Mouse (Mus musculus) kidney, postnatal 25 days (tissue): Measurements from ENCODE around the gene St6galnac6.

Experiments used
- DNase-seq, 2 experiments: peaks; one replicate each; pipeline ENCODE4 v3.0.0; 2021; ENCODE audit warnings: mixed read lengths in 2 of 2

St6galnac6 gene

DNA sequence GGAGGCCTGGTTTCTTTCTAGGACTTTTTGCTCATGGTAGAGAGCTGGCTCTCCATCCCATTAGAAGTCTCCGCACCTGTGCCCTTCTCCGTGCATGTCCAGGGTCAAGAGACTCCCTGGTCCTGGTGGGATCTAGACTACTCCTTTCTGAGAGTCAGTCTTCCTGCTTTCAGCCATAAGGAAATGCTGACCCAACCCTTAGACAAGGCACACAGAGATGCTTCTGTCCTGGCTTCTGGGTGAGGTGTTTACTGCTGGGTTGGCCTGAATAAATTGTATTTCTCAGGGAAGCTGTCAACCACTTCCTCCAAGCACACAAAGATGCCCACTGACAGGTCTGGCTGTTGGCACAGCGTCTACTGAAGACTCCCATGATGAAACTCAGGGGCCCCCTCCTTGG, at the start of gene St6galnac6:
Gene St6galnac6 (plus strand): TSS at position 301 of the 400 bp plus-strand sequence.
- no peak for DNase-seq

DNA sequence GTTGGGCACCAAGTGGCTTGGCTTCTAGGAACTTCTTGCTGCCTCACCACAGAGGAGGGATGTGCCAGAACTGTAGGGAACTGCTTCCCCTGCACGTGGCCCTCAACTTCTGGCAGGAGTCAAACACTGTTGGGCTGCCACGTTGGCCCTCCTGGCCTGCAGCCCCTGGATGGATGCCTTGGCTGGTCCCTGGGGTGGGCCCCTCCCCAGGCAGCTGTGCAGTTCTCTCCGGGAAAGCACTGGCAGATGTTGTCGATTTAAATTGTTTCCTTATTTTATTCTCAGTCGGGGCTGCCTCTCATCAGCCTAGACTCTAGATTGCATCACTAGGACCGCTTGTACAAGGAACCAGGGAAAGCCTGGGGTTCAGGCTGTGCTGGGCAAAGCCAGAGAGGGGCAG, 49.7 kb upstream of the St6galnac6 start:
- peak in 1 of 2 experiments; percentile 65 for DNase-seq

DNA sequence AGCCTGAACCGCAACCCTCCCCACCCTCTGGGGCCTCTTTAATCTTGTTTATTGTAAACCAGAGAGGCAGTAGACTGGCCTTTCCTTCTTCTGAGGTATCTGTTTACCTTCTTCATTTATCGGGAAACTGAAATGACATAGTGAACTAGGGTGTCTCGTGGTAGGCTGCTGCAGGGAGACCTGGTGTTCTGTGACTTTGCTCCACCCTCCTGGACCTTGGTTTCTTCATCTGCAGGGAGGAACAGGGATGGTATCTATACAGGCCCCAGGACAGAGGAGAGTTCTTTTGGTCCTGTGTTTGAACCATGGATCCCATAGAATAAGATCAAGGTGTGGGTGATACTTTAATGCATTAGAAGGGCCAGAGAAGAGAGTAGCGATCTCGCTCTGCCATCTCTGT, 48.3 kb upstream of the St6galnac6 start:
- no peak for DNase-seq

DNA sequence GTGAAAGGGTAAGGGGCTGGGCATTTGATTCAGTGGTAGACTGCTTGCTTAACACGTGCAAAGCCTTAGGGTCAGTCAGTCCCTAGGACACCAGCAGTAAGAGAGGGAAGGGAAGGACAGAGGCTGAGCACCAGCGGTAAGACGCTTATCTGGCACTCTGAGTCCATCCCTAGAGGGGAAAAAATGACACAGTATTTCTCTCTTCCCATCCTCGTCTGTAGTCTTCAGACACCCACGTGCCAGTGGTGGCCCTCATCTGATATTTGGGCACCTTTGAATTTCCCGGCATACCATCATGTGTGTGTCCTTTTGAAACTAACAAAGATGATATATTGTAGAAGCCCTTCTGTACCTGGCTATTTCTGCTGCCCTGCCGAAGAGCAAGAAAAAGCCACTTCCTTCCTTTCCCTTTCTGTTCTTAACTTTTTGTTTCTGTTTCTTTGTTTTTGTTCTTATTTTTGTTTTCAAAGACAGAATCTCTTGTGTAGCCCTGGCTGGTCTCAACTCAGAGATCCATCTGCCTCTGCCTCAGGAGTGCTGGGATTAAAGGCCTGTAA, 45.8 kb upstream of the St6galnac6 start:
- DNase-seq = no peak

DNA sequence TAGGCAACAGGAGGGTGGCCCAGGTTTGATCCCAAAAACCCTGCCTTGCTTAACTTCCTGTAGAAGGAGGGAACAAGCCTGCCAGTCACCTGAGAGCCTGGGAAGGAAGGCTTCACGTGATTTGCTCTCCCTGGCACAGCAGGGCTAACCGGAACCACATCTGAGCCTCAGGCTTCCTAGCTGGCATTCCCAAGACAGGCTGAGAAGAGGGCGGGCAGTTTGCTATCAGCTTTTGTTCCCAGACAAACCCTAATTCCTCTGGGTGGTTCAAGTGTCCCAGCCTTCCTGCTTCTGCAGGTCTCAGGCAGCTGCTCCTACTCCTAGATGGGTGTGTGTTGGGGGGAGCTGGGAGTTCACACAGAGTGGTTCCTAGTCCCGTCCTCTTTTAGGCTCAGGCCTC, 44.0 kb upstream of the St6galnac6 start:
- peak in 1 of 2 experiments; percentile 42 for DNase-seq

DNA sequence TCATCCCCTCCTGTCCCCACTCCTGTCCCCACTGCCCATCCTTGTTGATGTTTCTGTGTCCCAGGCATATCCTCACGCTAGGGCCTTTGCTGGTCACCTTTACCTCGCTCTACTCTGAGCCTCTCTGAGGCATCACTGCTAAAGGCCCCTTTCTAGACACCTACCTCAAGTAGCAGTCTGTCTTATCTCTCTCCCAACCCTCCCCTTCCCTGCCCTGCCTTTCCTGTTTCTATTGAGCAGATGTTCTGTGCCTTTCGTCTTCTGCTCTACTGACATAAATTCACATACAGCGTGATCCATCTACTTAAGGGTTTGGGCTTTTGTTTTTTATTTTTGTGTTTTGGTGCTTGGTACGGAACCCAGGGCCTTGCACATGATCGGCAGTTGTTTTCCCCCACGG, 43.5 kb upstream of the St6galnac6 start:
- no peak for DNase-seq

DNA sequence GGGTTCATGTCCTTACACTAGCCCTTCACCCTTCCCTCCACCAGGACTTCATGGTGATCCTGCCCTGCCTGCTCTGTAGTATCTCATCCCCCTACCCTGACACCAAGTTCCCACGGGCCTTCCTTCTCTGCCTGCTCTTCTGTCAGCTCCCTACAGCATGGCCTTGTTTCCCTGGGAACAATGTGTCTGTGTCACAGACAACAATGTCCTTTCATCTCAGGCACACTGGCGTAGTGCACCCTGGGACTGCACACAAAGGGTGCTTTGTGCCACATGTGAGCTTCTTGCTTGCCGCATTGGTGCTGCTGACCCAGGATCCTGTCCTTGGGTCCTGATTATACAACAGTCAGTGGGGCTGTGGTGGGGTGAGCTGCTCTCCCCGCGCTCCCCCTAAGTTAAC, 39.9 kb upstream of the St6galnac6 start:
- no peak for DNase-seq

DNA sequence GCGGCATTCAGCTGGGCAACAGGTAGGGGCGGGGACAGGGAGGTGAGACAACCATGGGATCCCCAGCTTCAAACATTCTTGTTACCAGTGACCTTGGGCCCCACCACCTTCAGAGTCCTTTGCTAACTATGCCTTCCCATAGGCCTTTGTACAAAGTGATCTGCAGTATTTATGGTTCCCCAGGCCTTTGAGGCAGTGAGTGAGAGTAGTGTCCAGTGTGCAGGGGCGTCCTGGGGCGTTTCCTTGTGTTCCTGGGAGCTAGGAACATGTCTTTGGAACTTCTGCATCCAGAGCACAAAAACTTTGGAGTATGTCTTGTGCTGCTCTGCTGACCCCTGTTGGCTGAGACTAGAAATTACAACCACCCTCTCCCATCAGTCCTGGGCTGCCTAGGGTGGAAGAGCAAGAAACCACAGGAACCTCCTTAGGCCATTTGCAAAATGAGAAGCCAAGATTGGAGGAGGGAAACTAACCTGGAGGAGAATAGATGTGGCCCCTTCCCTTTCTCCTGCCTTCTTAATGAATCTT, 32.9 kb upstream of the St6galnac6 start:
- peak; percentile 71 to 80 for DNase-seq

DNA sequence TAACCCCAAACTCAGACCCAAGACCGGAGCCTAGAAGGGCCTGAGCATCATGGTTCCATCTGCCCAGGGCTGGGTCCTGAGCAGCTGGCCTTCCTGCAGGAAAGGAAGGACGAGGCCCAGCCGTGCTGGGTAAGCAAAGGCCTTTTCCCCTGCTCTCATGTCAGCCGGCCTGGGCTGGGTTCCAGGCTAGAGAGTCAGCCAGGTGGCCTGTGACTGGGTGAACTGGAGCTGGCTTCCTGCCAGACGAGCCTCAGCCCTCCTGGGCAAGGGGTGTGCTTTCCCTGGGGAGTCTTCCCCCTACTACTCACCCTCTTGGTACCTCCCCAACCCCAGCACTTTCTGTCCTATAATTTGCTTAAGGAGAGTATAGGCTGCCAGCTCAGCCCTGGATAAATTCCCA, 31.4 kb upstream of the St6galnac6 start:
- peak; percentile 46 to 75 for DNase-seq

DNA sequence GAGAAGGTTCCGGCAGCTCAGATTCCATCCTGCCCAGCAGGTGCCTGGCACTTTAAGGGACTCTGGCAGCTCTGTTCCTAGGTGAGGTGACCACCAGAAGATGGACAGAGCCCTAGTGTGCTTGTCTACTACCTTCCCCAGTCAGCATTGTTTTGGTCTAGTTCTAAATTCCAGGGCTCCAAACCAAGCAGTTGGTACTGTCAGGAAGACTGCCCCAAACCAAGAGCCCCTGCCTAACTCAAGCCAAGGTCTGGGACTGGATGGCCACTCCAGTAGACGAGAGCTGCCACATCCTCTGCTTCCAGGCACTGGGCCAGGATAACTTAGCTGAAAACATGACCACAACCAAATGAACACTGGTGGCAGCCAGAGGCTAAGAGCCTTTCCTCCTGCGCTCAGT, 30.6 kb upstream of the St6galnac6 start:
- no peak for DNase-seq

DNA sequence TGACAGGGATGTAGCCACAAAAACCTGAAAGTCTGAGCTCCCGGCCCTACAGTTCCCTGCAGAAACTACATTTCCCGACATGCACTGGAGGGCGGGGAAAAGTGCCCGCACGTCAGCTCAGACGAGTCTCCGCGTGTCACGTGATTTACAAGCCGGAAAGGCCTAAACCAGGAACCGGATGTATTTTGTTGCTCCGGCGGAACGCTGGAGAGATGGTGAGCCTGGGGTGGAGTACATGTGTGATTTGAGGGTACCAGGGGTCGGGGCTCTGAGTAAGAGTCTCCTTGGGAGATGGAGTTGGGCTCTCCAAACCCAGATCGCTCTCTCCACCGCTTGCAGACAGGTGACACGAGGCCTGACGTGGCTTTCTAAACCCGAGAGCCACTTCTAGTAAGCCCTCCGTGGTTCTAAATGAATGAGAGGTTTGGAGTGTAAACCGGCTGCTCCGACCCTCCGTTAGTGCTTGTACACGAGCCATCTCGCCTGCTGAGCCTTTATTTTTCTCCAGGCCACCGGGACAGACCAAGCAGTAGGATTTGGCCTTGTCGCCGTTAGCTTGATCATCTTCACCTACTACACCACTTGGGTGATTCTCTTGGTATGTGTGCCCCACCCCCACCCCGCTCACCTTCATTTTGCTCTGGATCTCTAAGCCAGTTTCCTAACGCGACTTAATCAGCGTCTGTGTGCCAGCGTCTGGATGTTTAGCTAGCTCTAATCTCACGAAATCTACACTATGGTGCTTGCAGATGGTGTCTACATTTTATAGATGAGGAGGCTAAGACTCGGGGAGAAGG, 28.6 kb upstream of the St6galnac6 start, which contains the start of gene Dpm2:
Gene Dpm2 (plus strand): TSS at position 161 of the 797 bp plus-strand sequence.
- DNase-seq = peak; percentile 94 to 95

DNA sequence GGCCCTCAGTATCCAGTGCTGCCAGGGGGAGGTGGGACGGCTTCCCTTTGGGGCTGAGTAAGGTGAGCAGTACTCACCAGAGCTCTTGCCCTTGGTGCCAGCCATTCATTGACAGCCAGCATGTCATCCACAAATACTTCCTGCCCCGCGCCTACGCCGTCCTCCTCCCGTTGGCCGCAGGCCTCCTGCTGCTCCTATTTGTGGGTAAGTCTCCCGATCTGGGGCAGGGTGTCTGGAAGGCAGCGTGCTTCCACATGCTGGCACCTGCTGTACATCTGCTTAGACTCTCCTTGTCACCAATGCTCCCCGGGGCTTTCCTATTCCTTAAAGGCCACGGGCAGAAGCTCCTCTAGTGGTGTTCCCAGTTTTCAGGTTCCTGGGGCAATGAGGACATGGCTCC, 27.3 kb upstream of the St6galnac6 start:
- no peak for DNase-seq

DNA sequence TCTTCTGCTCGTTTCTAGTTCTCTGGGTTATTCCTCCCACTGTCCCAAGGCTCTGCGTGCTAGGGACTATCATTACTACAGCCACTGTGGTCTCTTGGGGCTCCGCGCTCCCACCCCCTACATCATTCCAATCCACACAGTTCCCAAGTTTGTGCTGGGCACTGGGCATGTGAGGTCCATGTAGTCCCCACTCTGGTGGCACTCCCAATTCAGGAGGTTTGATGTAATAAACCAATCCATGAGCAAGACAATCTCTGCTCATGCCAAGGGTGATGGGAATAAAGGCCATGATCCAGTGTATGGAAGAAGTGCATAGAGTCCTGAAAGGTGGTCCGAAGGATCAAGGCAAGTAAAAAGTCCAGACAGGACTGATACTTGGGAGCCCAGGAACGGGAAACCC, 25.0 kb upstream of the St6galnac6 start, which contains the start of gene Pip5kl1:
Gene Pip5kl1 (plus strand): TSS at position 301 of the 400 bp plus-strand sequence.
- DNase-seq = no peak

DNA sequence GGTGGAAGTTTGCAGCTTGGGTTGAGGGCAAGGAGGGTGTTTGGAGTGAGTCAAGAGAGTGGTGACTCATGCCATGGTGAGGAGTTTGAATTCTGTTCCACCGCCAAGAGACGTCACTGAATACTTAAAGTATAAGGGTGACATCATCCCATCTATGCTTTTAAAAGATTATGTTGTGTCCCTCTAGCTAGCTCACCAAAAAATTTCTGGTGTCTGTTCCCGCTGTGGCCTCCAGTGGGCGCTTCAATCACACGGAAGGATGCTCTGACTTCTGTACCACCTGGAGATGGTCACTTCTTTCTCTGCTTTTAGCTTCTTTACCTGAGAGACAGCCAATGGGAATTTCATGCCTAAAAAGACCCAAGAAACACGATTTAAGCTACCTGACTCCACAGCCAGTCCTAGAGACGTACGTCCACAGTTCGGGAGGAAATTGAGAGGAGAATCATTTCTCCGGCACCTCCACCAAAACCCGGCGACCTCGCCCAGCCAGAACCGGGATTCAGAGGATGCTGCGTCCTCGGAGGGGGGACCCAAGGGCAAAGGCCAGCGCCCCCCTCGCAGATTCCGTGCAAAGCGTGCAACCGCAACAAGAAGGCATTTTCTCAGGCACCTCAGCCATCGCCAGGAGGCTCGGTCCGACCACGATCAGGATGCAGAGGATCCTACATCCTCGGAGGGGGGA, 24.5 kb upstream of the St6galnac6 start:
- peak in 1 of 2 experiments; percentile 62 for DNase-seq

DNA sequence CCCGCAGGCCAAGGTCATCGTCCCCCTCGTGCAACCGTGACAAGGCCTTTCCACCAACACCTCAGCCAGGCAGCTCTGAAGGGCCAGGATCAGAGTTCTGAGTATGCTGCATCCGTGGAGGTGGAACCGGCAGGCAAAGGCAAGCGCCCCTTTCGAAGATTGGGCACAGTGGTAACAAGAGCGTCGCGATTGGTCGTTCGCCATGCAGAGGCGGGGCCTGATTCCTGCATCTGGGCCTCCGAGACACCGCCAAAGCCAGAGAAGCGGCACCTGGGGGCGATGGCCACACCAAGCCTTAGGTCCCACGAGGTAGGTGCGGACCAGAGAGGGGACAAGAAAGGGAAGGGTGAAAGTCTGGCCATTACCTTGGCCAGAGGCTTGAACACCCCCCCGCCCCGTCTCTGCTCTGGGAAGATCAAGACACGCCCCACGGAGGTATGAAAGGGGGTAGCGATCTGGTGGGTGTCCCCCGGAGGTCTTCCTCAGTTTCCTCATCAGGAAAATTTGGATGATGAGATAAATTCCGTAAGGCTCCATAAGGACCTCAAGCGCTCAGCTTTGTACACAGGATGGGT, 23.8 kb upstream of the St6galnac6 start, which contains the start of gene 9430097D07Rik:
Gene 9430097D07Rik (minus strand): TSS at position 99 of the 575 bp plus-strand sequence.
- DNase-seq = no peak

DNA sequence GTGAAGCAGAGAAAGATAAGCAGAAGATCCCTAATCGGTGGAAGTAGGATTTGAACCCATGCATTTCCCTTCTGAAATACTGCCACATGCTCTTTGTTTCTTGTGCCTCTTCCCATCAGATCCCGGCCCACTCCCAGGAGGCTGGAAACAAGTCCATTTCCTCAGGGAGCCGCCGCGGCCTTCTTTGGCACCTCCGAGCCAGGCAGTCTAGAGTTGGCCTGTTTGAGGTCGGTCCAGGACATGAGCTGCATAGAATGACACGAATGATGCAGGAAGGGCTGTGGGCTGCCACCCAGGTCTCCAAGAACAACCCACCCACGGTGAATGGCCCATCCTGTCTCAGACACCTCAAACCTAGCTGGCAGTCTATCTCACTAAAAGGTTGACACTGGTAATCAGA, 23.0 kb upstream of the St6galnac6 start:
- no peak for DNase-seq

DNA sequence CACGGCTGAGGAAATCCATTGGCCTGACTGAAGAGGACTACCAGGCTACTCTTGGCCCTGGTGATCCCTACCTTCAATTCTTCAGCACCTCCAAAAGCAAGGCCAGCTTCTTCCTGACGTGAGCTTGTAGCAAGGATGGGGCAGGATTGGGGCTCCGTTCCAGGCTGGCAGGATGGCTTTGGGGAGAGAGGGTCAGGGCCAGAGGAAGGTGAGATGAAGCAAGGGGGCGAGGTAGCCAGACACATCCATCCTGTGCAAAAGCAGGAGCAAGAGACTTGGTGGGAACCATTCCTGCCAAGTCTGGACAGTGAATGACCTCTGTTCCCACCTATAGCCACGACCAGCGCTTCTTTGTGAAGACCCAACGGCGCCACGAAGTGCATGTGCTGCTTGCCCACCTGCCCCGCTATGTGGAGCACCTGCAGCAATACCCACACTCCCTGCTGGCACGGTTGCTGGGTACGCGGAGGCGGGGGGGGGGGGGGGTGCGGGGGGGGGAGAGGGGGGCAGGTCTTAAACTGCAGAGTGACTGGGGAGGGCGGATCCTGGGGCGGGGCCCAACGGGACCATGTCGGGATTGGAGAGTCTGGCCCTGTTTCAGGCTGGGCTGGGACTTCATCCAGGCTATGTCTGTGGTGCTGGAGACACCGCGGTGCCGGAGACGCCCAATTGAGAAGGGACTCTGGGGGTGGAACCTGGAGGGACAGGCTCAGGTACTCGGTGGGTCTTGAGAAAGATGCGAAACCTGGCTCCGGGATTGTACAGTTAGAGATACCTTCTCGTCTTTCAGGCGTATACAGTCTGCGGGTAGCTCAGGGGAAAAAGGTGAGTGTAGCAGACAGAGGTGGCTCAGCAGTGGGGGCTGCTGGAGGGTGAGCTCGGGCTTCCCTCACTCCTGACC, 21.1 kb upstream of the St6galnac6 start:
- DNase-seq = peak; percentile 50 to 75

DNA sequence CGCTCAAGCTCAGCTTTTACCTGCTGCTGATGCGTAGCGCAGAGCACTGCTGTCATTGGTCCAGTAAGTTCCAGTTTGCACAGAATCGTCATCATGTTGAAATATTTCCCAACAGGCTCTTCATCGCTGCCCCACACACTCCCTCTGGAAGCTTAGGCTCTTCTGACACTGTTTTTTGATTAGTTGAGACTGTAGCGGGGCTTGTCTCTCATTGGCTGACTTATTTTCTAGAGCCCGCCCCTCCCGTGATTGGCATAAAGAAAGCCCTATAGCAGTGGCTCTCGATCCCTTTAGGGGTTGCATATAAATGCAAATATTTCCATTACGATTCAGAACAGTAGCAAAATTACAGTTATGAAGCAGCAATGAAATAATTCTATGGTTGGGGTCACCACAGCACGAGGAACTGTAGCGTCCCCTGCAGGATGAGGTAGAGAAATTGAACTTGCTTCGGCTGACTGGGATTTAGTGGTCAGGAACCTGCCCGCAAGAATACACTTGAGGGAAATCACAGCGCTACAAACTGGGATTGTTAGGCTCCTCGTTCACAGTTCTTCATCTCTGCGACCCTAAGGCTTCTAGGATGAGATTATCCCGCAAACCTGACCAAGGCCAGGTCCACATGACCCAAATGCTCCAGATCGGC, 17.9 kb upstream of the St6galnac6 start:
- DNase-seq = peak in 1 of 2 experiments; percentile 48

DNA sequence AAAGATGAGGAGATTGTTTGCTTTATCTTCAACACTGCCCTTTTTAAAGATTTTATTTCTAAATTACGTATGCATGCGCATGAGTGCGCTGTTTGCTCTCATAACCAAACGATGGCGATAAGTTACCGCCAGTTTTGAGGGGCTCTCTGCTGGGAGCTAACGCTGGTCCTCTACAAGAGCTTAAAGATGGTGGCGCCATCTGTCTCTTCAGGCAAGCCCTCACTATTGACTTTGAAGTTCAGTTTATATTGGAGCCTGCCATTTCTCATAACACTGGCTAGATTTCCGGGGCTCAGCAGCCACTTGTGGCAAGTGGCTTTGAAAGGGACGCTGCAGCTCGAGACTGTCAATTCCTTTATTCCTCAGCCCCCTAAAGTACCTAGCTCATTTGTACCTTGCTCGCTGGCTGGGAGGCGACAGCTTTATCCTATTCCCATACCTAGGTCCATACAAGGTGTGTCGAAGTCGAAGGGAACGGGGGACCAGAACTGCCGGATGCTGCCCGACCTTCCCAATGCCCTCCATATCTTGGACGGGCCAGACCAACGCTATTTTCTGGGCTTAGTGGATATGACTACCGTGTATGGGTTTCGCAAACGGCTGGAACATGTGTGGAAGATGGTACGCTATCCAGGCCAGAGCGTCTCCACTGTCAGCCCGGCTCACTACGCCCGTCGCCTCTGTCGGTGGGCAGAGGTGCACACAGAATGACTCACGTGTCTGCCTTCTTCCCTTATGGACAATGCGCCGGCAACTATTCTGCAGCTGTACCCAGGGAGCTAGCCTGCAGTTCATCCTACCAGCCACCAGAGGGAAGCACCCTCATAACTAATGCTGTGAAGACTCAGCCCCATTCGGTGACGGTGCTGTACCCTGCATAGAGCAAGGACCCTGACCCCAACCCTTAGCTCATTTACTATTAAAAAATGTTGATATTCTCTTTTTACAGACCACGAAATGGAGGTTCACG, 16.4 kb upstream of the St6galnac6 start:
- DNase-seq = peak; percentile 79 to 85

DNA sequence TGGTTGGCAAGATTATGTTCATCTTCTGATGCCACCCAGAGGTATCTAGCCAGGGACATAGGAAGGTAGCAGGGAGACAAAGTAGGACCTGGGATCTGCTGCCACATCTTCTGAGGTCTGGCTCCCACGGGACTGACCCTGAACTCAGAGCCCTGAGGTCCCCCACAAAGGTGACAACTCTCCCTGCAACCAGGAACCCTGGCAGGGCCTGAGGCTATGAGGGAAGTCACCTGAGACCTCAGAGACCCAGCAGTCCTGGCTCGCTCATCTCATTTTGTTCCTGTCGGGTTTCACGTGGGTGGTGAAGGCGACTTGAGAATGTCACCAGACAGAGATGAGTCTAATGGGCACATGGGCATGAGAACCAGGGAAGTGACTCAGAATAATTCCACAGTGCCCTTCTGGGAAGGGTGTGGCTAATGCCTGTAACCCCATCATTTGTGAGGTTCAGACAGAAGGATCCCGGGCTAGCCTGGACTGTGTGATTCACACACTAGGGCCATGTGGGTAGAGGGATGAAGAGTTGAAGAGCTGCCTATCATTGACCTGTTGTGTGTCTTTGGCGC, 14.3 kb upstream of the St6galnac6 start:
- DNase-seq = no peak
